Mouse (Mus musculus) lung, postnatal 14 days (tissue): ENCODE measurements around the gene Pwwp2a.

Source experiments
- DNase-seq: peaks from one replicate; pipeline ENCODE4 v3.0.0; 2021

The Pwwp2a gene

GRCm38 (mm10) chr11:43727796-43728195, 46.0 kb downstream of the Pwwp2a start:
- DNase-seq: no peak

- DNase-seq: no peak
Measured at GRCm38 (mm10) chr11:43728737-43729301, 47.0 kb downstream of the Pwwp2a start.

- DNase-seq: peak; percentile 98
Measured at GRCm38 (mm10) chr11:43747233-43748226, 65.7 kb downstream of the Pwwp2a start, which contains the start of gene Ttc1. Gene Ttc1, minus strand, starts transcription at chr11:43748008.

- no peak for DNase-seq
Measured at GRCm38 (mm10) chr11:43751542-43751941, 69.7 kb downstream of the Pwwp2a start.

- no peak for DNase-seq
Measured at GRCm38 (mm10) chr11:43754568-43754967, 72.8 kb downstream of the Pwwp2a start.

- DNase-seq: no peak
Measured at GRCm38 (mm10) chr11:43755411-43755810, 73.6 kb downstream of the Pwwp2a start.

- DNase-seq: no peak
Measured at GRCm38 (mm10) chr11:43758436-43758835, 76.6 kb downstream of the Pwwp2a start.

GRCm38 (mm10) chr11:43766922-43767648, 85.3 kb downstream of the Pwwp2a start:
- DNase-seq: peak; percentile 83

- DNase-seq: no peak
Measured at GRCm38 (mm10) chr11:43767749-43768148, 86.0 kb downstream of the Pwwp2a start.

GRCm38 (mm10) chr11:43770110-43770509, 88.3 kb downstream of the Pwwp2a start:
- DNase-seq: no peak
